Mouse (Mus musculus) G1E (cell line): ENCODE results near the gene Zfp750. TPM values are rescaled to one million over a fixed set of nuclear protein-coding genes. Genes with fewer than 3 reads are reported as not detected.

Experiments
- ATAC-seq: 2 replicates; pipeline ENCODE4 v1.8.0; 2016; ENCODE audit warnings: mild to moderate bottlenecking; ENCODE audit not compliant: insufficient number of reproducible peaks, poor library complexity, low FRiP score, severe bottlenecking; ENCODE audit errors: extremely low read depth
- DNase-seq: peaks from one replicate; pipeline ENCODE4 v3.0.0; 2012; ENCODE audit warnings: low spot score
- H3K27me3 ChIP-seq: 2 replicates; pipeline ENCODE4 v1.6.1; 2012; ENCODE audit warnings: mild to moderate bottlenecking, low read length, inconsistent platforms; ENCODE audit not compliant: insufficient read depth
- H3K36me3 ChIP-seq: replicated peaks from 2 replicates; pipeline ENCODE3; 2012; ENCODE audit warnings: mild to moderate bottlenecking, inconsistent platforms
- H3K4me1 ChIP-seq: 2 replicates; pipeline ENCODE4 v1.6.1; 2012; ENCODE audit warnings: low read depth, low read length, inconsistent platforms, mixed read lengths; ENCODE audit not compliant: insufficient read depth
- H3K4me3 ChIP-seq: 2 replicates; pipeline ENCODE4 v1.5.1; 2012; ENCODE audit warnings: low read depth, mild to moderate bottlenecking, inconsistent platforms, low read length, moderate library complexity, mixed read lengths
- H3K9me3 ChIP-seq: replicated peaks from 2 replicates; pipeline ENCODE4 v1.6.1; 2012; ENCODE audit warnings: inconsistent platforms
- CTCF ChIP-seq: IDR thresholded peaks from 2 replicates; pipeline ENCODE4 v1.5.1; 2012; ENCODE audit warnings: low read depth, low read length, inconsistent platforms, mixed read lengths
- GATA1 ChIP-seq: IDR thresholded peaks from 2 replicates; pipeline ENCODE4 v1.6.1; 2012; ENCODE audit warnings: borderline replicate concordance, low read length, inconsistent platforms, mixed read lengths
- GATA2 ChIP-seq: IDR thresholded peaks from 2 replicates; pipeline ENCODE4 v1.6.1; 2012; ENCODE audit warnings: low read depth, low read length, inconsistent platforms, borderline replicate concordance
- POLR2AphosphoS5 ChIP-seq: IDR thresholded peaks from 2 replicates; pipeline ENCODE4 v1.6.1; 2012; ENCODE audit warnings: low read depth, low read length, inconsistent platforms; ENCODE audit not compliant: insufficient replicate concordance
- TAL1 ChIP-seq: conservative IDR thresholded peaks from 2 replicates; pipeline ENCODE4 v1.6.1; 2012; ENCODE audit warnings: low read depth, low read length, inconsistent platforms, mixed read lengths
- polyA plus RNA-seq: library from polyadenylated mRNA; stranded (reverse); fragments of >175 nt; gene quantifications from 2 replicates; pipeline ENCODE4 v1.2.3, GENCODE M21; 2012
- total RNA-seq, 2 experiments: library from RNA; stranded (forward) in 1 of 2; stranded (reverse) in 1 of 2; fragments of 200-1000 nt in 1 of 2; fragments of >200 nt in 1 of 2; fragmentation: Nextera tagmentation in 1 of 2; gene quantifications; 2 replicates each; pipeline ENCODE4 v1.2.3; 2014 to 2017

Gene Zfp750
- total and polyA plus RNA-seq, 3 experiments: 0.03 to 0.05 TPM; not detected in 1

DNA sequence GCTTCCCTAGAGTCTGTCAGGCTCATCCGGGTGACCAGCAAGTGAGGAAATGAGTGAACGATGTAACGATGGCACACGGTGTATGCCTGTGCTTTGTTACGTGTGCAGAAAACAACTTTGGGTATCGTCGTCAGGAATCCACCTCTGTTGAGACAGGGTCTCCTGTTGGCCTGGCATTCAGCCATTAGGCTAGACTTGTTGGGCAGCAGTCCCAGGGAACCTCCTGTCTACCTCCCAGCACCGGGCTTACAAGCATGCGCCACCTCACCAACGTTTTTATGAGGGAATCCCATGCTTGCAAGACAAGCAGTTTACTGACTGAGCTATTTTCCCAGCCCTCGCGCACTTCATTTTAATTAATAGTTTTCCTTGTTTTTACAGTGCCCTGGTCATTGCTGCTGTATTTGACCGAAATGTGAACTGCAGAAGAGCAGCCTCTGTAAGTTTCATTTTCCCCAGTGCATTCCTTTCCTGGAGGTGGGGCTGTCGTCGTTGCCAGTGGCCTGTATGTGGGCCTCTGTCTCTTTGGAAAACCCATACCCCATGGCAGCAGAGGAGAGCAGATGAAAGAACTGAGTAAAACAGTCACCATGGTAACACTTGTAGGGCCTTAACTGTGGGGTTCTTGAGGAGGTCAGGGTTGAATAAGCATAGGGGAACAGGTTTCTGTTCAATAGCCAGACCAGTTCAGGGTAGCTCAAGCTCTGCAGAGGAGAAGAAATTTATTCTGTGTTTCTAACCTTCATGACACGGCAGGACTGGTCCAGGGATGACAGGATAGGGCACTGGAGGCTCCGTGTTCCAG lies 30.9 kb upstream of the Zfp750 start:
- Histone ChIP-seq H3K9me3 (no peaks in the 10 kb centered on the region), H3K4me3 (no peak overlapping the region; the same call in 1 of the 2 replicates), H3K36me3 (peaks cover 38% of the 10 kb centered on the region), H3K27me3 (no peaks in the 10 kb centered on the region), H3K4me1 (peaks cover 86% of the 10 kb centered on the region)
- DNase-seq (no peak), ATAC-seq (no peak)
- TF ChIP-seq GATA2 (no peak), POLR2AphosphoS5 (no peak), TAL1 (no peak), CTCF (no peak), GATA1 (no peak)

DNA sequence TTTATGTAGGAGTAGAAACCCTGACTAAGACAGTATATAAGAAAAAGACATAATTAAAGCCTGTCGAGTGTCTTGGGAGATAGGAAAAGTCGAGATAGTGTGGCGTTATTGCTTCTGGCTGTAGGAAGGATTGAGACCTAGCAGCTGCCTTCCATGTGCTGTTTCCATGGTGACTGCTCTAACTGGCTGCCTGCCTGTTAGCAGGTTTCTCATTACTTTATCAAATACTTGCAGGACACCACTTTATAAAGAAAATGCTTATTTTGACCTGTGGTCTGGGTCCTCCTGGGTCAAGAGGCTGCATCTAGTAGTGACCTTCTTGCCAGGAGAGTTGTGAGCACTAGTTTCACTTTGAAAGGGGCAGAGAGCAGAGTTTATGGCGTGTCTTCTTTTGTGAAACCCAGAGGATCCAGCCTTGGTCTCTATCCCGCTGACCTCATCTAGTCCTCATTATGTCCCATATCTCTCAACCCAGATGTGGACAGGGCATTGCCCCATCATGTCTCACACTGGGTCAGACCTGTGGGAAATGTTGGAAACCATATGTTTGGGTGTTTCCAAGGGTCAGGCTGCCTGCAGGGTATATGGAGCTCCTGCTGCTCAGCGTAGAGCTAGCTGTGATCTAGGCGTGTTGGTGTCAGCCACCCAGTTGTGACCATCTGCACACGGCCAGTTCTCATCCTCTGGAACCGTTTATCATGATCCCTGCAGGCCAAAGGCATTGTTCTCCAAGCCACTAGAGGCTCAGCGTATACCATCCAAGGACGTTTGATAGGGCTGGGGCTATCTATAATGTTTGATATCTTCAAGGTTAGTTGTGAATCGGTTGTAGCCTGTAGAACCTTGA lies 30.1 kb upstream of the Zfp750 start:
- Histone ChIP-seq H3K36me3 (peaks cover 44% of the 10 kb centered on the region), H3K4me3 (peak overlapping the region; percentile 31; the same call in 1 of the 2 replicates), H3K9me3 (no peaks in the 10 kb centered on the region), H3K27me3 (no peaks in the 10 kb centered on the region), H3K4me1 (peaks cover 87% of the 10 kb centered on the region)
- TF ChIP-seq CTCF (no peak), GATA1 (no peak), GATA2 (no peak), POLR2AphosphoS5 (no peak), TAL1 (no peak)
- 0 out of 2 replicates have a peak, but pooled peaks have one; percentile 6 for ATAC-seq
- DNase-seq: no peak

DNA sequence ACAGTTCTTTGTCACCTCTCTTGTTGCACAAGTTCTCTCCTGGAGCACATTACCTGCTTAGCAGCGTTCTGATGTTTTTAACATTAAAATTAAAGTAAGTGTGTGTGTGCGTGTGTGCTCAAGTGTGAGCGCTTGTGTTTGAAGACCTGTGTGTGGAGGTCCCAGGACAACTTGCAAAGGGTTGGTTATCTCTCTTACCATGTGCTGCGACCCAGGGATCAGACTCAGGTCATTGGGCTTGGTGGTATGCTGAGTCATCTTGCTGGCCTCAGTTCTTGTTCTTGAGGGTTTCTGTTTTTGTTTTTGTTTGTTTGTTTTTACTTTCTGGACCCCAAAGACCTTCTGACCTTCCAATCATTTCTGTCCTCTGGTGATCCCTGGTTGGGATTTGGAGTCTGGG lies 28.8 kb upstream of the Zfp750 start:
- Histone ChIP-seq H3K36me3 (peaks cover 53% of the 10 kb centered on the region), H3K4me3 (peak overlapping the region; percentile 49; the same call in 1 of the 2 replicates), H3K4me1 (peaks cover 91% of the 10 kb centered on the region), H3K9me3 (no peaks in the 10 kb centered on the region), H3K27me3 (no peaks in the 10 kb centered on the region)
- DNase-seq: peak; percentile 58
- TF ChIP-seq TAL1 (peak; percentile 77), GATA1 (no peak)
- ATAC-seq: peak; percentile 78

DNA sequence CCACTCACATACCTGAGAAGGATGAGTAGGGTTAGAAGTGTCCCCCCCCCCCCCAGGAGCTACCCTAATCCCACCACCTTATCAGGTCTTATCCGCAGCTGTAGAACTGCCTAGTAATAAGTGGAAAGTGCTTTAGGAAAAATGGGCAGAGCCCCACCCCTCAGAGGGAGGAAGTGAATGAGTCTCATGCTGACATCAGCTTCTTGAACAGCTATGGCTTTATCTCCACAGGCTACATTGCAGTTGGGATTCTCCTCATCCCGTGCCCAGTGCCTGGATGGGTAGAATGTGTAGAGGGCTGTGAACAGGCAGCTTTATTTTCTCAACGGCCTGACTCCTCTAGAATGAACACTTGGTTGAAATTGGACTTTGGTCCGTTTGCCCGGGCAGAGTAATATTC lies 28.1 kb upstream of the Zfp750 start:
- no peak for TF ChIP-seq POLR2AphosphoS5
- TF ChIP-seq TAL1: no peak
- H3K27me3 ChIP-seq: no peaks in the 10 kb centered on the region
- peaks cover 56% of the 10 kb centered on the region for H3K36me3 ChIP-seq
- H3K4me1 ChIP-seq: peaks cover 96% of the 10 kb centered on the region
- no peak overlapping the region for H3K4me3 ChIP-seq
- H3K9me3 ChIP-seq: no peaks in the 10 kb centered on the region
- DNase-seq (no peak), ATAC-seq (no peak)

GRCm38 (mm10) chr11:121545398-121546034 lies 26.4 kb upstream of the Zfp750 start:
- H3K4me3 ChIP-seq: no peak overlapping the region
- no peak for ATAC-seq
- peaks cover 60% of the 10 kb centered on the region for H3K36me3 ChIP-seq
- H3K4me1 ChIP-seq: peaks cover 83% of the 10 kb centered on the region
- TF ChIP-seq POLR2AphosphoS5 (no peak), GATA2 (no peak), TAL1 (no peak)
- H3K27me3 ChIP-seq: no peaks in the 10 kb centered on the region
- no peak for DNase-seq
- H3K9me3 ChIP-seq: no peaks in the 10 kb centered on the region

DNA sequence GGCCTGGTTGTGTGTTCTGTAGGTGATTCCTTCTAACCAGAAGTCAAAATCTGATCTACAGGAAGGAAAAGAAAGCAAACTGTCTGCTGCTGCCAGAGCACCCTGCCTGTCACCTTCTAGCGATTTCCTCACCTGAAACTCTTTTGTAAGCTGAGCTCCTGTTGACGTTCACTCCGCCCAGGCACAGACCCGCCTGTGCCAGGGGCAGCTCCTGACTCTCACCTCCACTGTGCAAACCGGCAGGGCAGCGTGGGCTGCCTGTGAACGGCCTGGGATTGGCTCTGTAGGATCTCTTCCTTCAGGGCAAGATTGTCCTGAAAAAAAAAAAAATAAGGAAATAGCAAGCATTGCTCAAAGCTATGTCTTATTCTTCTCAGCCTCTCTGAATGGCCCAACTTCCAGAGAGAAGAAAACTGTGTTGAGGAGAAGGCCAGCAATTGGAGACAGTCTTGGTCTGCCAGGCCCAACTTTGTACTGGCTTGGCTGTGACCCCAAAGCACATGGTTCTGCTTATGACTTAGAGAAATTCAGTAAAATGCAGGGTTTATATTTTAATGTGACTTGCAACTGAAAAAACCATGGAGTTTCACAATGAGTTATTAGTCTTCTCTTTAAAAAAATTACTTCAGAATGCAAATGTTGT lies 25.7 kb upstream of the Zfp750 start:
- no peak for ATAC-seq
- peaks cover 57% of the 10 kb centered on the region for H3K36me3 ChIP-seq
- TF ChIP-seq CTCF (no peak), GATA1 (no peak), POLR2AphosphoS5 (no peak), GATA2 (no peak), TAL1 (no peak)

More for the DNA sequence above, 25.7 kb upstream of the Zfp750 start:
- H3K9me3 ChIP-seq: no peaks in the 10 kb centered on the region
- H3K4me3 ChIP-seq: no peak overlapping the region
- DNase-seq: no peak
- H3K27me3 ChIP-seq: no peaks in the 10 kb centered on the region
- peaks cover 77% of the 10 kb centered on the region for H3K4me1 ChIP-seq
